Mouse (Mus musculus): ENCODE results near the gene Hist1h1t.

GRCm38 (mm10) chr13:23682623-23682946, 13.0 kb upstream of the Hist1h1t start:
- TF ChIP-seq POLR2A (IDR thresholded peaks at IDR 0.05; ENCODE audit: low read depth, low read length) (no peak), CTCF (IDR thresholded peaks at IDR 0.05; ENCODE audit: extremely low read depth, insufficient read length, insufficient replicate concordance, low read depth, low read length) (no peak)
